8 mouse cellular contexts compared by ENCODE assay signal in the genomic region with DNA sequence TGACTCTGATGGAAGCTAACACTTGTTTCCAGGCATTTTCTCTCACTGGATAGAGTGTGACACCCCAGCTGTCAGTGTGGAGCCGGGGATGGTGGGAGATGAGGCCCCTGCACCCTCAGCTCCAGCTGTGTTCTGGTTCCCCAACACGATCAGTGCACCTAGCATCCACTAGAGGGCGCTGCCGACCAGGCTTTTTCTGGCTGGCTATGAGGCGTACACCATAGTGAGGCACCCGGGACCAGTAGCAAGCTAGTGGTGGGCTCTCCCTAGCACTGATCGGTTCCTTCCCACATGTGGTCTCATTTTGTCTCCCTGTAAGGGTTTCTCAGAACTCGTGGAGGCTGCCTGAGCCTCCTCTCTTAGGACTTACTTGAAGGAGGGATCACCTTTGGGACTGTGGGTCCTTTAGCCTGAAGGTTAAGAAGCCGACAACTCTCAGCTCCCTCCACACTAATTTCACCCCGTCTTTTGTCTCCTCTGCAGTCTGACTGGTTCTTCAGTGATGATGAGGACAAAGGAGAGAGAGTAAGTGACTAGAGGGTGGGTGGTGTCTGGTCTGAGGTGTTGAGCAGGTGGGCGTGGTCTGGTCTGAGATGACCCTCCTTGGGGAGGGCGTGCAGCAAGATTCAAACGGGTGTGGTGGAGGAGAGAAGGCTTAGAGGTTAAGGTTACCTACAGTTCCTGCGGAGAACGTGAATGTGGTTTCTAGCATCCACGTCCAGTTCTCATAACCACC. TPM values are rescaled to one million over a fixed set of nuclear protein-coding genes. Genes with fewer than 3 reads are reported as not detected.
DNase-seq lines count a peak whose midpoint lies in the region; ATAC-seq and TF ChIP-seq lines count a peak whose summit lies in the region.

No protein-coding gene starts in this region.

- ATAC-seq in hindbrain, embryonic 12.5 days (ENCODE audit: low FRiP score), result no peak
- peak; percentile 81 for ATAC-seq in forebrain, postnatal 0 days
- ATAC-seq in intestine, embryonic 15.5 days, result peak; percentile 76
- ATAC-seq in limb, embryonic 13.5 days (ENCODE audit: low FRiP score, low read depth), result peak; percentile 67
- peak; percentile 60; the same call in 1 of the 2 replicates for ATAC-seq in midbrain, embryonic 16.5 days

- no peak overlapping the region for H3K27ac ChIP-seq in hindbrain, embryonic 10.5 days
- H3K27ac ChIP-seq in hindbrain, embryonic 12.5 days, result no peak overlapping the region
- H3K27ac ChIP-seq in forebrain, postnatal 0 days (ENCODE audit: low read depth, low read length), result no peak overlapping the region
- H3K27ac ChIP-seq in intestine, embryonic 15.5 days, result no peak overlapping the region
- H3K27ac ChIP-seq in limb, embryonic 13.5 days, result no peak overlapping the region
- H3K27ac ChIP-seq in midbrain, embryonic 16.5 days (ENCODE audit: low read length), result no peak overlapping the region

- H3K4me3 ChIP-seq in hindbrain, embryonic 10.5 days, result 0 out of 2 replicates have a peak overlapping the region, but pooled peaks have one; percentile 13
- H3K4me3 ChIP-seq in hindbrain, embryonic 12.5 days, result no peak overlapping the region
- no peak overlapping the region for H3K4me3 ChIP-seq in forebrain, postnatal 0 days (ENCODE audit: low read depth, low read length)
- no peak overlapping the region for H3K4me3 ChIP-seq in intestine, embryonic 15.5 days (replicated peaks)
- no peak overlapping the region for H3K4me3 ChIP-seq in limb, embryonic 13.5 days
- H3K4me3 ChIP-seq in midbrain, embryonic 16.5 days (ENCODE audit: low read depth, low read length), result no peak overlapping the region

- no peaks in the 10 kb centered on the region for H3K9me3 ChIP-seq in hindbrain, embryonic 10.5 days
- no peaks in the 10 kb centered on the region for H3K9me3 ChIP-seq in hindbrain, embryonic 12.5 days (replicated peaks)
- H3K9me3 ChIP-seq in forebrain, postnatal 0 days (ENCODE audit: low read length), result no peaks in the 10 kb centered on the region
- no peaks in the 10 kb centered on the region for H3K9me3 ChIP-seq in intestine, embryonic 15.5 days
- H3K9me3 ChIP-seq in limb, embryonic 13.5 days, result no peaks in the 10 kb centered on the region
- H3K9me3 ChIP-seq in midbrain, embryonic 16.5 days (replicated peaks; ENCODE audit: control insufficient read depth, low read length, poor library complexity, severe bottlenecking), result no peaks in the 10 kb centered on the region

- DNase-seq in hindbrain, embryonic 10.5 days (ENCODE audit: low spot score), result peak; percentile 87
- peak; percentile 70 for DNase-seq in c-Kit-positive CD71-positive TER-119-positive erythroid progenitor cells, embryonic 14.5 days (ENCODE audit: low spot score)
- DNase-seq in forebrain, postnatal 0 days, result peak; percentile 87
- peak; percentile 87 for DNase-seq in splenic B cell, adult 2 months (ENCODE audit: low read depth, low spot score)

- H3K27me3 ChIP-seq in hindbrain, embryonic 10.5 days (ENCODE audit: insufficient read depth, poor library complexity, severe bottlenecking), result 0 out of 2 replicates have a peak, but pooled peaks cover 20% of the 10 kb centered on the region
- no peaks in the 10 kb centered on the region for H3K27me3 ChIP-seq in hindbrain, embryonic 12.5 days
- no peaks in the 10 kb centered on the region for H3K27me3 ChIP-seq in forebrain, postnatal 0 days (ENCODE audit: insufficient read depth, low read length)
- H3K27me3 ChIP-seq in intestine, embryonic 15.5 days (replicated peaks), result no peaks in the 10 kb centered on the region
- H3K27me3 ChIP-seq in limb, embryonic 13.5 days, result no peaks in the 10 kb centered on the region
- no peaks in the 10 kb centered on the region for H3K27me3 ChIP-seq in midbrain, embryonic 16.5 days (ENCODE audit: control insufficient read depth, insufficient read depth, low read depth, low read length)
- no peaks in the 10 kb centered on the region for H3K27me3 ChIP-seq in splenic B cell, adult 2 months (ENCODE audit: control insufficient read depth, insufficient read depth, low read length, poor library complexity, severe bottlenecking)

- TF ChIP-seq CTCF in forebrain, postnatal 0 days (IDR thresholded peaks at IDR 0.05; ENCODE audit: low read depth), result peak; percentile 94

- 26% methylated on average over 16 of the region's 16 CpGs for WGBS in hindbrain, embryonic 10.5 days
- 29% methylated on average over 16 of the region's 16 CpGs for WGBS in hindbrain, embryonic 12.5 days
- 19% methylated on average over 16 of the region's 16 CpGs for WGBS in forebrain, postnatal 0 days
- 34% methylated on average over 16 of the region's 16 CpGs for WGBS in intestine, embryonic 15.5 days
- 33% methylated on average over 16 of the region's 16 CpGs for WGBS in limb, embryonic 13.5 days
- WGBS in midbrain, embryonic 16.5 days, result 16% methylated on average over 16 of the region's 16 CpGs

- H3K9ac ChIP-seq in hindbrain, embryonic 12.5 days, result no peak overlapping the region
- no peak overlapping the region for H3K9ac ChIP-seq in forebrain, postnatal 0 days
- H3K9ac ChIP-seq in intestine, embryonic 15.5 days, result no peak overlapping the region
- H3K9ac ChIP-seq in limb, embryonic 13.5 days, result no peak overlapping the region
- H3K9ac ChIP-seq in midbrain, embryonic 16.5 days (ENCODE audit: low read depth, low read length), result no peak overlapping the region

- peaks cover 15% of the 10 kb centered on the region for H3K4me1 ChIP-seq in hindbrain, embryonic 10.5 days (replicated peaks)
- no peaks in the 10 kb centered on the region; the same call in 1 of the 2 replicates for H3K4me1 ChIP-seq in hindbrain, embryonic 12.5 days
- no peaks in the 10 kb centered on the region for H3K4me1 ChIP-seq in forebrain, postnatal 0 days (ENCODE audit: insufficient read depth)
- no peaks in the 10 kb centered on the region for H3K4me1 ChIP-seq in intestine, embryonic 15.5 days (replicated peaks)
- H3K4me1 ChIP-seq in limb, embryonic 13.5 days, result 0 out of 2 replicates have a peak, but pooled peaks cover 4% of the 10 kb centered on the region
- no peaks in the 10 kb centered on the region for H3K4me1 ChIP-seq in midbrain, embryonic 16.5 days (ENCODE audit: control insufficient read depth, insufficient read depth, low read length)

- H3K4me2 ChIP-seq in hindbrain, embryonic 12.5 days (replicated peaks), result no peak overlapping the region
- no peak overlapping the region for H3K4me2 ChIP-seq in forebrain, postnatal 0 days (ENCODE audit: low read depth)
- no peak overlapping the region for H3K4me2 ChIP-seq in intestine, embryonic 15.5 days (replicated peaks)
- H3K4me2 ChIP-seq in limb, embryonic 13.5 days (replicated peaks), result no peak overlapping the region
- H3K4me2 ChIP-seq in midbrain, embryonic 16.5 days (ENCODE audit: low read length), result no peak overlapping the region

- H3K36me3 ChIP-seq in hindbrain, embryonic 10.5 days, result peaks cover 41% of the 10 kb centered on the region
- H3K36me3 ChIP-seq in hindbrain, embryonic 12.5 days, result peaks cover 44% of the 10 kb centered on the region
- H3K36me3 ChIP-seq in forebrain, postnatal 0 days (ENCODE audit: insufficient read depth), result peaks cover 63% of the 10 kb centered on the region
- peaks cover 23% of the 10 kb centered on the region for H3K36me3 ChIP-seq in intestine, embryonic 15.5 days
- peaks cover 83% of the 10 kb centered on the region for H3K36me3 ChIP-seq in limb, embryonic 13.5 days
- peaks cover 22% of the 10 kb centered on the region for H3K36me3 ChIP-seq in midbrain, embryonic 16.5 days (ENCODE audit: control insufficient read depth, insufficient read depth, low read length)
- H3K36me3 ChIP-seq in splenic B cell, adult 2 months (ENCODE audit: control insufficient read depth, insufficient read depth, low read length, poor library complexity, severe bottlenecking), result no peaks in the 10 kb centered on the region

RNA-seq across cellular contexts. Expression of a gene that starts 10.4 kb away (rescaled TPM):
- polyA plus RNA-seq in hindbrain, embryonic 10.5 days (2016; fragmentation: Nextera tagmentation; extraction: Ambion mirVana), result 0.59 and 0.66 TPM in 2 replicates
- 0.85 and 0.94 TPM in 2 replicates for polyA plus RNA-seq in hindbrain, embryonic 12.5 days (2016; fragmentation: Nextera tagmentation; extraction: Ambion mirVana)
- 0.38 TPM in 1 of 2 replicates, not detected in the other for total RNA-seq in forebrain, postnatal 0 days (2014; rRNA removed)
- 0.25 TPM in 1 of 2 replicates, not detected in the other for polyA plus RNA-seq in forebrain, postnatal 0 days (2015; fragmentation: Nextera tagmentation; extraction: Ambion mirVana)
- polyA plus RNA-seq in intestine, embryonic 15.5 days (2015; fragmentation: Nextera tagmentation; extraction: Ambion mirVana), result 0.47 and 0.55 TPM in 2 replicates
- polyA plus RNA-seq in limb, embryonic 13.5 days (2015; fragmentation: Nextera tagmentation; extraction: Ambion mirVana), result 1.1 and 1.5 TPM in 2 replicates
- polyA plus RNA-seq in midbrain, embryonic 16.5 days (2015; fragmentation: Nextera tagmentation; extraction: Ambion mirVana), result 1.2 and 1.3 TPM in 2 replicates
